Mouse (Mus musculus) 3134 (cell line): ENCODE measurements around the gene Irak1bp1.

Experiments
- DNase-seq: peaks from one replicate; pipeline ENCODE4 v3.0.0-alpha.2; 2011; ENCODE audit warnings: low spot score; ENCODE audit not compliant: insufficient read length; ENCODE audit errors: extremely low read depth

Gene Irak1bp1

DNA sequence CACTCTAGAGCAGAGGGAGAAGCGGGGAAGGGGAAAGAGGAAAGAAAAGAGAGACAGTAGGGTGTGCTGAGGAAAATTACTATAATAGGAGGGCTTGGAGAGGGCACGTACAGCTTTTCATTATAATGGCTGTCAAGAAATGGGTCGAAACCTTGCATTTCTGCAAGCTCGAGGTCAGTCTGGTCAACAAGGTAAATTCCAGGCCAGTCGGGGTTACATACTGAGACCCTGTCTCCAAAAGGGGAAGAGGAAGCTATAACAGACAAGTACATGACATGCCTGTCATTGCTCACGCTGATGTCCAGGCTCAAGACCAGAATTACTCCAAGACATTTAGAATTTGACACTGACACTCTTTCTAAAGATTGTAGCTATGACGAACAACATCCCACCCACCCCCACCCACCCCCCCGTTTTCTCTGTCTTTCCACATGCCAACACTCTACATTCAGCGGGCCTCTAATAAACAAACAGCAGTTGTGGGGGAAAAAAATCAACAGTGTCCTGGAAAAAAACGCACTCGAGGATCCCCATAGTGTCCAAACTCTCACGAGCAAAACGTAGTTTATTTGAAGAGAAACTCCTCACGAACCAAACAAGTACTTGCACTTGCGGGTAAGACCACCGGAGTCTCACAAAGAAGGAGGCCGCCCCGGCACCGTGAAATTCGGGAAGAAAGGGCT lies at the start of gene Irak1bp1:
Gene Irak1bp1 (plus strand): TSS at position 534 of the 683 bp plus-strand sequence.
- no peak for DNase-seq

GRCm38 (mm10) chr9:82788375-82788774 lies 41.0 kb upstream of the Irak1bp1 start:
- DNase-seq = no peak

- DNase-seq = no peak
Observed at GRCm38 (mm10) chr9:82800360-82800759, 29.0 kb upstream of the Irak1bp1 start.

DNA sequence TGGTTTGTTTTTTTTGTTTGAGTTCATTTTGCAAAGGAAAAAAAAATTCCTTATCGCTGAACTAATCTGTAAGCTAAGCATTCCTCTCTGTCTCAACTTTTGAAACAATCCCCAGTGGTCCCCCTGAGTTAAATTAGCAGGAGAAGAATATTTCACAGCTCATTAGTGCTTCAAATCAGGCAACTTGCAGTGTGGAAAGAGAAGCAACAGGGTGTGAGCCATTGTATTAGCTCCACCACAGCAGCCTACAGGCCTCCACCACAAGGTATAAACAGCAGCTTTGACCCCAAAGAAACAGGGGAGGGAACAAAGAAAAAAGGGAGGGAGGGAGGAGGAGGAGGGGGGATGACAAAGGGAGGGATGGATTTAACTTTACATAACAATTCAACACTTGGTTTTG lies 22.2 kb upstream of the Irak1bp1 start:
- no peak for DNase-seq

DNA sequence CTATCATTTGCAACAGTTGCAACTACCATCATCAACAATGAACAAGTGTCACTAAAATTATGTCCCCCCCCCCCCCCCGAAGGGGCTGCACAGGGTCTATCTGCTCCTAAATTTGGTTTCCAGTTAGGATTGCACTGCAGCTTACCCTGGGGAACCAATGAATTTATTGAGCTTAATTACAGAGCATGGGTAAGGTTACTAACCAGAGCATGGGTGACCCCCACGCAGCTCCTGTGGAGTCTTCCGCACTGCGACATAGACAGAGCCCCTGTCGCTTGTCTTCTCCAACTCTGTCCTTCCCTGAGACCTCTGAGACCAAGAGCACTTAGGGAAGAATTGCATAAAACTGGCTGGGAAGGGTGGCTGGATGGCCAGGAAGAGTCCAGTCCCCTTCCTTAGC lies 21.7 kb upstream of the Irak1bp1 start:
- no peak for DNase-seq

- DNase-seq = no peak
Observed at GRCm38 (mm10) chr9:82812172-82812963, 17.0 kb upstream of the Irak1bp1 start.

- no peak for DNase-seq
Observed at GRCm38 (mm10) chr9:82814536-82814935, 14.8 kb upstream of the Irak1bp1 start.

- DNase-seq = no peak
Observed at GRCm38 (mm10) chr9:82815257-82815785, 14.0 kb upstream of the Irak1bp1 start.

DNA sequence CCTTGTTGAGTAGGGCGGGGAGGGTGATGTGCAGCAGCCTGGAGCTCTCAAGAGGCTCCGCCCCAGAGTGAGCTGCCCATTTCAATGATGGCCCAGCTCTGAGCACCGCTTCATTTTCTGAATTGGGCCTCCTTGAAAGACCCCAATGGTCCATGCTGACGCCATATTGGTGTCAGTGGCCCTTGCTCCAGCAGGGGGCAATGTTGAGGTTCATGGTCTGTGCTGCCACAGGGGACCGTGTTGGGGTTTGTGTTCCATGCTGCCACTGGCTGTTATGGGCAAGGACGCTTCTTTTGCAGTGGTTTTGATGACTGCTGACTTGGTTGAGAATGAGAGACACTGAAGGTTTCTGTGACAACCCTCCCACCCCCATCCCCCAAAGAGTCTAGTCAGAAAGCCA lies 2.9 kb upstream of the Irak1bp1 start:
- DNase-seq = no peak

DNA sequence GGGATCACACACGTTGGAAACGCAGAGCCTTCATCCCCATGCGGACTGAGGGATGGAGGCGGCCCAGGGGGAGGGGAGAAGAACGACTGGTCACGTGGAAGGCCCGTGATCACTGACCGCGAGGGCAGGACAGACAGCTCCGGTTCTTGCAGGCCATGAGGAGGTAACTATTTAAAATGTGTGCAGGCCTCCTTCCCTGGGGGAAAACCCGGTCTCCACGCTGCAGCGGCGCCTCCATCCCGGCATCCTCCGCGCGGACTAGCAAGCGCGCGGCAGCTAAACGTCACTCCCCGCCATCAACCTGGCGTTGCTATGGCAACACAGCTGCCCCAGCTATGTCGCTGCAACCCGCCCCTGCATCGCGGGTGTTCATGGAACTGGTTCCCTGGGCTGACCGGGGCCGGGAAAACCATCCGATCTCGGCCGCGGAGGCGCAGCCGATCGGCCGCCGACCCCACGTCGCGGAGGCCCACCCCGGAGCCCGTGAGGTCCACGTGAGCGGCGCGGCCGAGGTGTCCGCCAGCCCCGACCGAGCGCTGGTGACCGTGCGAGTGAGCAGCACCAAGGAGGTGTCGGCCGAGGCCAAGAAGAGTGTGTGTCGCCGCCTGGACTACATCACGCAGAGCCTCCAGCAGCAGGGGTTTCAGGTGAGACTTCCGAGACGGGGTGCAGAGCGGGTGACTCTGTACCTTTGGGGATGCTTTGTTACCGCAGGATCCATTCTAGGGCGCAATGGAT lies 522 bp downstream of the Irak1bp1 start:
- peak; percentile 94 for DNase-seq

DNA sequence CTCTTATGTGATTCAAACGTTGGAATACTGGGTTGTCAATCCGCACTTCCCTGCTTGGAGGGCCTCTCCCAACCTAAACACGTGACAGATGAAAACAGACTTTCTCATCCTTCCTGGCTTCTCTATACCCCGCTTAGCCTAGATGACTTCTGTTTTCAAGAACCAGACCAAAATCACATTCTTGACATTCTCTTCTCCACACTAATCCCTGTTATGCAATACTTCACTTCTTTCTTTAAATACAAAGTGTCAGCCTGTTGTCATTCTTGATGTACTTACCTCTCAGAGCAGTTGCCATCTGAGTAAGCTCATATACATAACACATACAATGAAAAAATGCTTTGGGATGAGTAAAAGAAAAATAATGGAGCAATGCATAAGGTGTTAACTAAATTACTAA lies 2.6 kb downstream of the Irak1bp1 start:
- peak; percentile 48 for DNase-seq

DNA sequence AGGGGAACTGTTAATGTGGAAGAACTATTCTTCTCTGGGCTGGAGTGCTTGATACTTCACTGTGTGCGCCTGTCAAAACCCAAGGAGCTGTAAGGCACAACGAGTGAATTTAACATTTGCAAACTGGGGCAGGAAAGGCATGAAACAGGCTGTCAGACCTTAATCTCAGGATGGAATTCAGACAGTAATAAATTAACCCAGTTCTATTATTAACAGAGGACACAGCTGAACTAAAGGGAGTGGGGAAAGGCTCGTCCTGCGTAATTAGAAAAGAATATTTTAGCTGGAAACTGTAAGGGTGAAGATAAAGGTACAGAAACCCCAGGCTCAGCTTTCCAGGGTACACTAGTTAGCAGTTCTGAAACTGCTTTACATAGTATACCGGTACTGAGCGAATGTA lies 6.6 kb downstream of the Irak1bp1 start:
- DNase-seq = no peak

DNA sequence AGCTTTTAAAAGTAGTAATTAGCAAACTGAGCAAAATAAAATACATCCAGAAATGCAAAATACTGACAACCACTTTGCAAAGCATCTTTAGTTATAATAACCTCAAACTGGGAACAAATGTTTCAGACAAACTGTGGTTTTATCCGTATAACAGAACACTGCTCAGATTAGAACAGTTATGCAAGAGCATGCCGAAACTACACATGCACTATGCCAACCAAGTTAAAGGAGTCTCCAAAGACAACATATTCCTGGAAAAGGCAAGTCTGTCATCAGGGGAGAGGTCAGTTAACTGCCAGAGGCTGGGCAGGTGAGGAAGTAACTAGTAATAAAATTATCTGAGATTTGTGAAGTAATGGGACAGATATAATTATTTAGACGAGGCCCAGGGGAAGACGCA lies 13.3 kb downstream of the Irak1bp1 start:
- DNase-seq = no peak

DNA sequence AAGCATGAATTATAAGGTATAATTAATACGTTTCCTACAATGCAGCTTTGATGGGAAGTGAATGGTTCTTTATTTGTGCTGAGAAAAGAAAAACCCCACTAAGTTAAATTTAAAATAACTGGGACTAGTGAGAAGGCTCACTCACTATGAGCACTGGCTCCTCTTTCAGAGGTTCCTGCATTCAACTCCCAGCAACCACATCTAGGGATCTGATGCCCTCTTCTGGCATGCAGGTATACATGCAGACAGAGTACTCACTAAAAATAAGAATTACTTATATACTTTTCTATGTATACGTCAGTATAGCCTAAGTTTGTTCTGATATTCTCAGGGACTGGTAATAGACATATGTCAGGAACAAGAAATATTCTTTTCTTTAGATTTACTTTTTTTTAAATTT lies 24.7 kb downstream of the Irak1bp1 start:
- DNase-seq = peak; percentile 6

DNA sequence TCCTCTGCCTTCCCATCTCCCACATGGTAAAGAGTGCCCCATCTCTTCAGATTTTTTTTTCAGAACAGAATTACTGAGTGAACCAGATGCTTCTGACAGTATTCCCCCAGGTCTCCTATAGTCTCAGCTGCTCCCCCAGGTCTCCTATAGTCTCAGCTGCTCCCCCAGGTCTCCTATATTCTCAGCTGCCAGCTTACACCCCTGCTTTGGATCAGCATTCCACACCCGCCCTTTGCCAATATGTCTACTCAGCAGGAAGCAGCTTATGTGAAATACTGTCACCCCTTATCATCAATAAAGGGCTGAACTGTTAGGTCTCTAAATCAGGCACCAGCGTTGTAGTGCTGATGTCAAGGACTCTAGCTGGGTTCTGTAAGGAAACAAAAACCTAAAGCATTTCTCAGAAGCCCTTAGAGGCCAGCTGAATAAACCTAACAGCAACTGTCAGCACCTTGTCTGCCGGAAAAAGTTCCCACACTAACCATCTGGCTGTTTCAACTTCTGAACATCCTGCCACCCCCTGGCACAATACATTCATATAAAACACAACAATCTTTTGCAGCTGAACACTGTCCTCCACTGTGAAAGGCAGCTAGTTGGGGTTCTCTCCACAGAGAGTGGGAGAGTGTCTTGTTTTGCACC lies 25.8 kb downstream of the Irak1bp1 start:
- DNase-seq = no peak

GRCm38 (mm10) chr9:82856241-82856640 lies 26.9 kb downstream of the Irak1bp1 start:
- no peak for DNase-seq

- DNase-seq = no peak
Observed at GRCm38 (mm10) chr9:82860805-82861204, 31.5 kb downstream of the Irak1bp1 start.

GRCm38 (mm10) chr9:82861316-82861715 lies 32.0 kb downstream of the Irak1bp1 start:
- DNase-seq = no peak

GRCm38 (mm10) chr9:82861775-82862430 lies 32.6 kb downstream of the Irak1bp1 start:
- no peak for DNase-seq

GRCm38 (mm10) chr9:82866121-82866520 lies 36.8 kb downstream of the Irak1bp1 start:
- no peak for DNase-seq
